Mouse (Mus musculus) gastrocnemius, postnatal 10 days (tissue): ENCODE data around the gene A530064D06Rik. TPM values are rescaled to one million over a fixed set of nuclear protein-coding genes. Genes with fewer than 3 reads are reported as not detected.

Experiments used
- total RNA-seq, 2 experiments: library from RNA; stranded (reverse); gene quantifications; 2 replicates each; pipeline ENCODE4 v1.2.3; 2021

Gene A530064D06Rik
- total RNA-seq, 2 experiments from 2014 or later, result 0.23 TPM; not detected in 1

Other genes with a start within 250 kb of the A530064D06Rik start
- 10 to 100 TPM; 10.2 to 16.1 TPM for gene Foxp4, start 242.6 kb downstream of the A530064D06Rik start, total RNA-seq
- gene 1700122O11Rik, start 129.0 kb downstream of the A530064D06Rik start, total RNA-seq, result not detected
- not detected for gene 1700067P10Rik, start 78.0 kb downstream of the A530064D06Rik start, total RNA-seq
- not detected for gene 9830107B12Rik, start 21.0 kb downstream of the A530064D06Rik start, total RNA-seq
- gene Trem1, start 65.5 kb upstream of the A530064D06Rik start, total RNA-seq, result under 1 TPM in 1 of 2 experiments, not detected in 1; 0.11 TPM
- gene Trem3, start 80.5 kb upstream of the A530064D06Rik start, total RNA-seq, result under 1 TPM in 1 of 2 experiments, not detected in 1; 0.27 TPM
- gene Treml4, start 97.0 kb upstream of the A530064D06Rik start, total RNA-seq, result under 1 TPM in 1 of 2 experiments, not detected in 1; 0.36 TPM
- under 1 TPM in 1 of 2 experiments, not detected in 1; 0.18 TPM for gene Treml2, start 132.2 kb upstream of the A530064D06Rik start, total RNA-seq
- under 1 TPM; 0.05 to 0.34 TPM for gene B430306N03Rik, start 148.9 kb upstream of the A530064D06Rik start, total RNA-seq
- 1 to 10 TPM; 1.4 to 1.8 TPM for gene Trem2, start 179.1 kb upstream of the A530064D06Rik start, total RNA-seq
- gene Treml1, start 192.6 kb upstream of the A530064D06Rik start, total RNA-seq, result not detected
- gene Nfya, start 242.6 kb upstream of the A530064D06Rik start, total RNA-seq, result 10 to 100 TPM; 11.3 to 19.2 TPM
- 10 to 100 TPM in 1 of 2 experiments, 1 to 10 TPM in 1; 9.8 to 11.4 TPM for gene Oard1, start 242.7 kb upstream of the A530064D06Rik start, total RNA-seq